ENCODE assay signal across 19 mouse cellular contexts in the genomic region with DNA sequence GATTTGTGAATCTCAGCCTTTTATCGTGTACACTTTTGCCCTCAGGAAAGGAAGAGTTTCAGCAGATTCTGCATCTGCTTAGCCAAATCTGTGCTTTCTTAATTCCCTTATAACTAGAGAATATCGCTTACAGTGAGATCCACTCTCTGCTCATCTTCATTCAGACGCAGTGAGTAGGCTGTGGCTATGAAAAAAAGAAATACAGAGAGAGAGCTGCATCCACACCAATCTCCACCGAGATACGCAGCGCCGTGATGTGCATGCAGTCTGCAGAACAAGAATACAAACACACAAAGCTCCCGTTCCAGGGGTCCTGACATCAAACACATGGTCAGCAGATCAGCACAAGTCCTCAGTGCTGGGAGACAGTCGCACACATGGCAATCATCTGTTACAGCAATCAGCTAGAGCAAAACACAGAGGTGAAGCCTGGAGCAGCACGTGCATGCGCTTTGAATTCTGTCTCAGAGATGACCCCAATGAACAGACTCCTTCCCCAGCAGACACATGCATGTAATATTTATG.
A peak's percentile ranks its signal among the peaks of the same experiment; 100 is the strongest.
DNase-seq lines count a peak whose midpoint lies in the region; ATAC-seq and TF ChIP-seq lines count a peak whose summit lies in the region.
"Had no signal": no experiment of that assay in that cellular context is flagged by ENCODE, and none has a peak within 500 bp of the region (broad histone marks: within the 10 kb centered on the region; RNA-seq: fewer than 3 reads in every experiment).

No protein-coding gene starts in this region.

- TF ChIP-seq POLR2A in lung, adult 2 months (IDR thresholded peaks at IDR 0.05; ENCODE audit: borderline replicate concordance, extremely low read depth, low read depth, low read length) = no peak

- no peak for ATAC-seq in lung, embryonic 14.5 days (ENCODE audit: insufficient read depth)
- no peak for ATAC-seq in midbrain, embryonic 16.5 days
- ATAC-seq in forebrain, embryonic 12.5 days (ENCODE audit: low FRiP score) = no peak
- ATAC-seq: forebrain, embryonic 15.5 days; hindbrain, embryonic 16.5 days; intestine, embryonic 16.5 days; lung, postnatal 0 days had no signal

- WGBS in lung, embryonic 14.5 days = 50% methylated on average over 11 of the region's 11 CpGs
- WGBS in lung, adult 2 months = 63% methylated on average over 11 of the region's 11 CpGs
- 60% methylated on average over 11 of the region's 11 CpGs for WGBS in embryonic facial prominence, embryonic 10.5 days
- 70% methylated on average over 11 of the region's 11 CpGs for WGBS in midbrain, embryonic 16.5 days
- whole genome bisulfite sequencing in forebrain, embryonic 12.5 days = 87% methylated on average over 11 of the region's 11 CpGs

- no peak for TF ChIP-seq CTCF in lung, embryonic 14.5 days (IDR thresholded peaks at IDR 0.05; ENCODE audit: low read depth)
- no peak for TF ChIP-seq CTCF in lung, adult 2 months (IDR thresholded peaks at IDR 0.05; ENCODE audit: insufficient read depth, low read length)

- no peak overlapping the region for H3K9ac ChIP-seq in lung, embryonic 14.5 days
- H3K9ac ChIP-seq in midbrain, embryonic 16.5 days (ENCODE audit: low read depth, low read length) = peak overlapping the region; percentile 35; the same call in 1 of the 2 replicates
- no peak overlapping the region for H3K9ac ChIP-seq in forebrain, embryonic 12.5 days
- H3K9ac ChIP-seq: forebrain, embryonic 15.5 days; heart, embryonic 13.5 days; kidney, embryonic 15.5 days; limb, embryonic 12.5 days; liver, embryonic 13.5 days had no signal

- no peaks in the 10 kb centered on the region for H3K36me3 ChIP-seq in lung, embryonic 14.5 days (ENCODE audit: insufficient read depth)
- no peaks in the 10 kb centered on the region for H3K36me3 ChIP-seq in embryonic facial prominence, embryonic 10.5 days (replicated peaks)
- H3K36me3 ChIP-seq in midbrain, embryonic 16.5 days (ENCODE audit: control insufficient read depth, insufficient read depth, low read length) = no peaks in the 10 kb centered on the region
- no peaks in the 10 kb centered on the region for H3K36me3 ChIP-seq in forebrain, embryonic 12.5 days (replicated peaks)
- H3K36me3 ChIP-seq: forebrain, embryonic 15.5 days; heart, embryonic 13.5 days; kidney, embryonic 15.5 days; limb, embryonic 12.5 days; liver, embryonic 13.5 days had no signal

- H3K27ac ChIP-seq in lung, embryonic 14.5 days (ENCODE audit: low read depth) = no peak overlapping the region
- H3K27ac ChIP-seq in embryonic facial prominence, embryonic 10.5 days (replicated peaks) = peak overlapping the region; percentile 24; the same call in 1 of the 2 replicates
- no peak overlapping the region for H3K27ac ChIP-seq in midbrain, embryonic 16.5 days (ENCODE audit: low read length)
- no peak overlapping the region for H3K27ac ChIP-seq in forebrain, embryonic 12.5 days
- H3K27ac ChIP-seq: forebrain, embryonic 15.5 days; gastrocnemius, adult 2 months; heart, embryonic 13.5 days; kidney, embryonic 15.5 days; limb, embryonic 12.5 days; liver, embryonic 13.5 days had no signal

- no peaks in the 10 kb centered on the region for H3K27me3 ChIP-seq in lung, embryonic 14.5 days (ENCODE audit: insufficient read depth, low read length)
- no peaks in the 10 kb centered on the region for H3K27me3 ChIP-seq in embryonic facial prominence, embryonic 10.5 days (replicated peaks; ENCODE audit: low read depth, poor library complexity, severe bottlenecking)
- H3K27me3 ChIP-seq in midbrain, embryonic 16.5 days (ENCODE audit: control insufficient read depth, insufficient read depth, low read depth, low read length) = no peaks in the 10 kb centered on the region
- H3K27me3 ChIP-seq in forebrain, embryonic 12.5 days = no peaks in the 10 kb centered on the region
- H3K27me3 ChIP-seq: forebrain, embryonic 15.5 days; heart, embryonic 13.5 days; kidney, embryonic 15.5 days; limb, embryonic 12.5 days; liver, embryonic 13.5 days had no signal

- H3K4me2 ChIP-seq in lung, embryonic 14.5 days = no peak overlapping the region
- H3K4me2 ChIP-seq in midbrain, embryonic 16.5 days (ENCODE audit: low read length) = no peak overlapping the region; the same call in 1 of the 2 replicates
- no peak overlapping the region for H3K4me2 ChIP-seq in forebrain, embryonic 12.5 days
- H3K4me2 ChIP-seq: forebrain, embryonic 15.5 days; heart, embryonic 13.5 days; kidney, embryonic 15.5 days; limb, embryonic 12.5 days; liver, embryonic 13.5 days had no signal

- H3K4me3 ChIP-seq in lung, embryonic 14.5 days (ENCODE audit: low read depth, low read length) = no peak overlapping the region
- no peak overlapping the region for H3K4me3 ChIP-seq in lung, adult 2 months (replicated peaks; ENCODE audit: extremely low read depth, low read depth, low read length)
- H3K4me3 ChIP-seq in embryonic facial prominence, embryonic 10.5 days = no peak overlapping the region
- no peak overlapping the region for H3K4me3 ChIP-seq in midbrain, embryonic 16.5 days (ENCODE audit: low read depth, low read length)
- no peak overlapping the region for H3K4me3 ChIP-seq in forebrain, embryonic 12.5 days (replicated peaks)
- H3K4me3 ChIP-seq: forebrain, embryonic 15.5 days; gastrocnemius, adult 2 months; heart, embryonic 13.5 days; kidney, embryonic 15.5 days; limb, embryonic 12.5 days; liver, embryonic 13.5 days had no signal

- peak; percentile 21 for DNase-seq in lung, embryonic 14.5 days
- DNase-seq in lung, adult 2 months = no peak
- peak; percentile 68 for DNase-seq in embryo, embryonic 10 days (ENCODE audit: low spot score)
- DNase-seq in embryonic facial prominence, embryonic 10.5 days (ENCODE audit: low spot score) = peak; percentile 50
- DNase-seq in ovary, postnatal 36 days (ENCODE audit: low spot score) = no peak
- DNase-seq: cerebellum, adult 8-10 months; gastrocnemius, adult 2 months; heart, postnatal 36 days; liver, embryonic 13.5 days; thymus, adult 2 months had no signal

- H3K4me1 ChIP-seq in lung, embryonic 14.5 days (ENCODE audit: insufficient read depth) = no peaks in the 10 kb centered on the region
- 0 out of 2 replicates have a peak, but pooled peaks cover 2% of the 10 kb centered on the region for H3K4me1 ChIP-seq in lung, adult 2 months (ENCODE audit: control insufficient read depth, insufficient read depth, low read length)
- H3K4me1 ChIP-seq in embryonic facial prominence, embryonic 10.5 days = peaks cover 14% of the 10 kb centered on the region
- H3K4me1 ChIP-seq in midbrain, embryonic 16.5 days (ENCODE audit: control insufficient read depth, insufficient read depth, low read length) = no peaks in the 10 kb centered on the region
- H3K4me1 ChIP-seq in forebrain, embryonic 12.5 days = no peaks in the 10 kb centered on the region
- H3K4me1 ChIP-seq: forebrain, embryonic 15.5 days had no signal

- no peaks in the 10 kb centered on the region for H3K9me3 ChIP-seq in lung, embryonic 14.5 days (ENCODE audit: low read depth, low read length)
- no peaks in the 10 kb centered on the region for H3K9me3 ChIP-seq in embryonic facial prominence, embryonic 10.5 days
- no peaks in the 10 kb centered on the region for H3K9me3 ChIP-seq in midbrain, embryonic 16.5 days (replicated peaks; ENCODE audit: control insufficient read depth, low read length, poor library complexity, severe bottlenecking)
- no peaks in the 10 kb centered on the region for H3K9me3 ChIP-seq in forebrain, embryonic 12.5 days
- H3K9me3 ChIP-seq: forebrain, embryonic 15.5 days; heart, embryonic 13.5 days; kidney, embryonic 15.5 days; limb, embryonic 12.5 days; liver, embryonic 13.5 days had no signal

Comparison
In these comparisons a context has a peak if more than half of its experiments do, and no peak if none do; other contexts are left out.
1. DNase-seq: peak in lung, embryonic 14.5 days (single experiment), embryo, embryonic 10 days (single experiment) and embryonic facial prominence, embryonic 10.5 days (single experiment); none in lung, adult 2 months (single experiment) and ovary, postnatal 36 days (single experiment).